Mouse (Mus musculus) liver, postnatal 0 days (tissue): Measurements from ENCODE around the gene M1ap.

Experiments used
- CTCF ChIP-seq: sonication (generic); IDR thresholded peaks from 2 replicates; pipeline ENCODE4 v1.5.1; 2016; ENCODE audit warnings: antibody characterized with exemption, low read depth
- EP300 ChIP-seq: IDR thresholded peaks from 2 replicates; pipeline ENCODE4 v1.6.1; 2016; ENCODE audit warnings: antibody characterized with exemption, low read depth, mild to moderate bottlenecking

DNA sequence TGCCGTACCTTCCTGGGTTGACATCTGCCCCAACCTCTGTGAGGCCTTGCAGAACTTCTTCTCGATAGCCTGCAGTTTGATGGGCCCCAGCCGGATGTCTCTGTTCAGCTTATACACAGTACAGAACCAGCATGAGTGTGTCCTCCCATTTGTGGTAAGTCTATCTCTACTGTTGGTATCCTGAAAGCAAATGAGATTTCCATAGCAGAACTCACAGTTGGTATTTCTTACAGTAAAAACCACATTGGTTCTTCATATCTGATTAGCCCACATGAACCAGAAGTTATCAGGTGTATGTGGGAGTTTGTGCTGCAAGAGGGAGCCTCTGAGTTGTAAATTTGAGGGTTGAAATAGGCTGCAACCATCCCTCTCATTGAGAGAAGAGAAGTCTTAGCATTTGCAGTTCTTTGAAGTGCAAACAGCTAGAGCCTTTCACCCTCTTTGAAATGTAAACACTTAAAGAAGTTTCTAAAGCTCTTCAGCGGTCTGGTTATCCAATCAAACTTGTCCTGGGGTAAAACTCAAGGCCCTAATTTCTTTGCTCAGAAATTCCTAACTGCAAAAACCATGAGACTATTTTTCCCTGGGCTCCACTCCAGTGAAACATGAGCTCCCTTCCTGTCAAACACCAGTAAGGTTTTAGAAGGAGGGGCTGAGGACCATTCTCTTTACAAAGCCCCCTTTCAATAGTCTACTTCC, 10.0 kb downstream of the M1ap start:
- TF ChIP-seq EP300 (no peak), CTCF (no peak)
